Mouse (Mus musculus): ENCODE data around the gene Sp3.
"Not testable (repeated sequence)": the region's sequence is repeated elsewhere in the genome, so short reads cannot be mapped to it uniquely, and the experiment has no call there.

- not testable (repeated sequence) for TF ChIP-seq CTCF, EP300 (IDR thresholded peaks at IDR 0.05)
These were observed 77.2 kb downstream of the Sp3 start for GRCm38 (mm10) chr2:72902816-72903680.
